Mouse (Mus musculus): ENCODE results near the gene Tlr9.

Gene Tlr9

DNA sequence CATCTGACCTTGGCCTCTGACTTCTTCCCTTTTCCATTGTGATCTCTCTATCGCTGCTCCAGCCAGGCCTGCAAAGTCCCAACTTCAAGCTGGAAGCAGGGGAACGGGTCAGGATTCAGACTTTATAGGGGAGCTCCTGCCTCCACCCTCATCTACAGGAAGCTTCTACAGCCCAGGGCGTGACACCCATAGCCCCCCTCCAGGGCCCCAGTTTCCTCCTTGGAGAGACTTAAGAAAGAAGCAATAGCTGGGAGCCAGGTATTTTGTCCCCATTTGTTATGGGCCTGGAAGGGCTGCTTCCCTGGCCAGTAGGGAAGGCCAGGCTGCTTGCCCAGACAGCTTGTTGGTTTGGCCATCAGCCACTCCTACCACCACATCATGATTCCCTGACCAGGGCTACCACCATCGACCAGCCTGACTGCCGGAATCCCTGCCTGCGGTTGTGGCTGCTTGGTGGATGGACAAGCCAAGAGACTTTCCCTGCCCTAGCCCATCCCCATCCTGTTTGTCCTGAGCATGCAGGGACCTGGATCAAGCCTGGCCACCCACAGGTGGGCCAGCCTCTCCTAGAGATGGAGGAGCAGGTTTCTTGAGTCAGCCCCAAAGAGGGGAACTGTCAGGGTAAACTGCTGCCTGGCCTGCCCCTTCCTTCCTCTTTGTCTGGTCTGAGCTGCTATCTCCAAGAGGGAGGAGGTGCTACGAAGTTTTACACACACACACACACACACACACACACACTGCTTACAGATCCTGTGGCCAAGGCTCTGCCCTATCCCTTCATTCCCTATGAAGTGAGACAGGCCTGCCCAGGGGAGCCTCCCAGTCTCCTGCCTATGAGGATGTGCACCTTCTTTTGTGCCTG, 18.2 kb upstream of the Tlr9 start:
- no peak for DNase-seq (ENCODE audit: low spot score)

DNA sequence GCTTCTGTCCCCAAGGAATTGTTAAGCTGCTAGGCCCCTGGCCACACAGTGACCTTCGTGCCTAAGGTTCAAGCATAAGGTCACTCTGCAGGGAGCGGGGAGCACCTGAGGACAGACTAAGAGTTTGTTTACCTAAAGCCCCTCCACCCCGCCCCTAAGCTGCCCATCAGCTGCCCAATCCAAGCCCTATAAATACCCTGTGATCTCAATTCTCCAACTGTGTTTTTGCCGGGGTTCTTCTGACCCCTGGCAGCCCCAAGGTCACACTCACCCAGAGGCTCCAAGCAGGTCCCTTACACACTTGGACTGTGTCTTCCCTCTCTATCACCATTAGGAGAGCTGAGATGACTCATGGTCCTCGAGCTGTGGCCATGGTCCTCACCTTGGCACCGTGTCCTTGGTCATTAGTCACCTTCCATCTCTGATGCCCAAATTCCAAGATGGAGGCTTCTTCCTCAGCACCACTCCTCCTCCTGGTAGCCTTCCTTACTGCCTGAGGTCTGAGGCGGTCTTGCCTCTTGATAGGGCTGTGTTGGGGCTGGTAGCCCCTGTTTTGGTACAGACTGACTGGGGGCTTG, 16.6 kb upstream of the Tlr9 start:
- DNase-seq (ENCODE audit: low spot score) = no peak

DNA sequence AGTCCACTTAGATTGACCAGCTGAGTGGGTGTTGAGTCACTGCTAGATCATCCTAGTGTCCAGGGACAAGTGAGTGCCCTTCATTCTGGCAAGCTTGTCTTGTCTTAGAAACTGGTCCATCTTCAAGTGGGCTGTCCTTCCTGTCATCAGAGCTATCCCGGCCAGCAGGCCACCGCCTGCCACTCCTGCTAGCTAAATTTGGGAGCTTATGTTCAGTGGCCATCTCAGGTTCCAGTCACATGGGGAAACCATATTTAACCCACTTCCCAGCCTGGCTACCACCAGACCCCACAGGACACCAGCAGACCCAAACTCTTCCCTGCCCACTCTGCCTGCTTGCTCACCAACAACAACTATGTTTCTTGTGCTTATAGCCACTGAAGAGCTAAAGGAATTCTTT, 15.9 kb upstream of the Tlr9 start:
- no peak for DNase-seq (ENCODE audit: low spot score)

DNA sequence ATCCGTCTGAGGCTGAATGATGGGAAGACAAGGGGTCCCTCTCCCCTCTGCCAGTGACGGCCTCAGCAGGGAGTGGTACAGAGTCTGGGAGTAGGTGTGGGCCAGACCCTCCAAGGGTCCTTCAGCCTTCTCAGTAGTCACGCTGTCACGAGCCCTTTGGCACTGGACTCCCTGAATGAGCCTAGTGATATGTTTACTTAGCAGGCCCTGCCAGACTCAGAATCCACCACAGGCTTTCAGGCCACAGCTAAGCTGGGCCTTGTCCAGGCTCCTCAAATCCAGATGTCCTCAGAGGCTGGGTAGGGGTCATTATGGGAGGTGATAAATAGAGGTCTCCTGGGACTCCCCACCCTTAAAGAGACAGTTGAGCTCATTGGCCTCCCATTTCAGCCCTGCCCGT, 14.2 kb upstream of the Tlr9 start:
- DNase-seq (ENCODE audit: low spot score) = no peak

DNA sequence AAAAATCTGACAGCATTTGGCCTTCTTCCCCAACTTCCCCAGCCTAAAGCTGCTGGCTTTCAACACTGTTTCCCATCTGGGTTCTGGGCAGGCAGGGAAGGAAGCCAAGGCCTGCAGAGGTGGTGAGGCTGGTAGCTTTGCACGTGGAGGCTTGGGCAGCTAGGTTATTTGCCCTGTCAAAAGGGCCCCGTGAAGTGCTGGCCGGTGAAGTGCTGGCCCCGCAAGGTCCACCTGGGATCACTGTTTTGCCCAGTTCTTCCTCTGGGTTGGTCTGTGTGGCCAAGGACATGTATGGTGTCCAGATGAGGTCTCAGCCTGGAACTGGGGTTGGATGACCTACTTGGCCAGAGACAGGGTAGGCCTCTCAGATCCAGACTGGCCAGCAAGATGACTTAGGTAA, 12.4 kb upstream of the Tlr9 start:
- DNase-seq (ENCODE audit: low spot score) = no peak

DNA sequence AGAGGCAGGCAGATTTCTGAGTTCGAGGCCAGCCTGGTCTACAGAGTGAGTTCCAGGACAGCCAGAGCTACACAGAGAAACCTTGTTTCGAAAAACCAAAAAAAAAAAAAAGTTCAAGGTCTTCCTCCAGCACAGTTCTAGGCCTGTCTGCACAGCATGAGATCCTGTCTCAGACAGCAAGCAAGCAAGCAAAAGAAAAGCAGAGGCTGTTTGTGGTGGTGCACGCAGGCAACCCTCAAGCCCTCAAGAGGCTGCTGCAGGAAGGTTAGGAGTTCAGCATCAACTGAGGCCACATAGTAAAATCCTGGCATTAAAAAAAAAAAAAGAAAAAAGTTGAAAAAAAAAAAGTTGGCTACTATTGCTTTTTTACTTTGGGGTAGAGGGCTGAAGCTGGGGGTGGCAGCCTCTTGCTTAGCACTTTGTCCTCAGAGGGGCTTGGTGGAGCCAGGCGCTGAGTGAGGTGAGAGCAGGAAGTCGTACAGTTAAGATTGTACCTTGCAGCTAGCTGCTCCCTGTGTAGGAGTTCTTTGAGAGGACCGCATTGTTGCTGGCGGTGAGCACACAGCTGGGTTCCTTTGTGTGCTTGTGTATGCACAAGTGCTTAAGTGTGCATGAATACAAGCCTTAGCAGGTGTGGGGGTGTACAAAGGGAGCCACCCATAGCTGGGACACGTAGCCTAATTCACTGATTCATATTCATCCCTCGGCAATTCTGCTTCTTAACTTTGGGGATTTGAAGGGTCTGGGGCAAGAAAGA, 11.4 kb upstream of the Tlr9 start:
- no peak for DNase-seq (ENCODE audit: low spot score)

DNA sequence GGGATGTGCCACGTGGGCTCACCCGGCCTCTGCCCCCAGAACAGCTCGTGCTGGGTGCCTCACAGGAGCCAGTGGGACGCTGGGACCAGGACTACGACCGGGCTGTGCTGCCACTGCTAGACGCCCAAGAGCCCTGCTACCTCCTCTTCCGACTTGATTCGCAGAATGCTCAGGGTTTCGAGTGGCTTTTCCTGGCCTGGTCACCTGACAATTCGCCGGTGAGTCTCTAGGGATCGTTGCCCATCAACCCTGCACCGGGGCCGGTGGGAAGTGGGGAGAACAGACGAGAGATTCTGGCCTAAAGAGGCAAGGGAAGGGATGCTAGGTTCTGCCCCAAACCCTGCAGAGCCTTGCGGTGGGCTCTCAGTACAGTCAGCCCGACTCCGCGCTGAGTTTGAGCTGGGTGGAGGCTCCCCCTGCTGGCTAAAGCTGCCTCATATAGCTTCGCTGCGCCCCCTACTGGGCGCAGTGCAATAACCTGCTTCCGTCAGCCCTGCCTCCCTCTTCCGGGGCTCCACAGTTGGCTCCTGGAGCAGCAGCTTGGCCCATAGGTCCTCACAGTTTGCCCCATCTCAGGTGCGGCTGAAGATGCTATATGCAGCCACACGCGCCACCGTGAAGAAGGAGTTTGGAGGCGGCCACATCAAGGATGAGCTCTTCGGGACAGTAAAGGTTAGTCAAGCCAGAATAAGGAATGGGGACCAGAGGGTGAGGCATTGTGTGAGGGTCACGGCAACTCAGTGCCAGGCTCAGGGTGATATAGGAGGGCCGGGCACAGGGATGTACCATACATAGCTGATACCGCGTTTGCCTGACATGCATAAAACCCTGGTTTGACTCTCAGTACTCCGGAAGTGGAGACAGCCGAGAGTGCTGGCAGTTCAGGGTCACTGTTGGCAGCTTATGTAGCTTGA, 10.5 kb upstream of the Tlr9 start:
- DNase-seq (ENCODE audit: low spot score) = no peak

DNA sequence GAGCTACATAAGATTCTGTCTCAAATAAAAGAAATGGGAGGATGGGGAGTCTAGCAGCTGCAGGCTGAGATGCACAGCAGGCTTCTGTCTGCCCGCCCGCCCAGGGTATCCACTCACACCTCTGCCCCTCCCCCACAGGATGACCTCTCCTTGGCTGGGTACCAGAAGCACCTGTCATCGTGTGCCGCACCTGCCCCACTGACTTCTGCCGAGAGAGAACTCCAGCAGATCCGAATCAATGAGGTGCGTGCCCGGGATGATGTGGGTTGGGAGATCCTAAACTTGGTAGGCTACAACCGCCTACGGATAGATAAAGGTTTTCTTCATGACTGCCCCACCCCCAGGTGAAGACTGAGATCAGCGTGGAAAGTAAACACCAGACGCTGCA, 9.8 kb upstream of the Tlr9 start:
- no peak for DNase-seq (ENCODE audit: low spot score)

DNA sequence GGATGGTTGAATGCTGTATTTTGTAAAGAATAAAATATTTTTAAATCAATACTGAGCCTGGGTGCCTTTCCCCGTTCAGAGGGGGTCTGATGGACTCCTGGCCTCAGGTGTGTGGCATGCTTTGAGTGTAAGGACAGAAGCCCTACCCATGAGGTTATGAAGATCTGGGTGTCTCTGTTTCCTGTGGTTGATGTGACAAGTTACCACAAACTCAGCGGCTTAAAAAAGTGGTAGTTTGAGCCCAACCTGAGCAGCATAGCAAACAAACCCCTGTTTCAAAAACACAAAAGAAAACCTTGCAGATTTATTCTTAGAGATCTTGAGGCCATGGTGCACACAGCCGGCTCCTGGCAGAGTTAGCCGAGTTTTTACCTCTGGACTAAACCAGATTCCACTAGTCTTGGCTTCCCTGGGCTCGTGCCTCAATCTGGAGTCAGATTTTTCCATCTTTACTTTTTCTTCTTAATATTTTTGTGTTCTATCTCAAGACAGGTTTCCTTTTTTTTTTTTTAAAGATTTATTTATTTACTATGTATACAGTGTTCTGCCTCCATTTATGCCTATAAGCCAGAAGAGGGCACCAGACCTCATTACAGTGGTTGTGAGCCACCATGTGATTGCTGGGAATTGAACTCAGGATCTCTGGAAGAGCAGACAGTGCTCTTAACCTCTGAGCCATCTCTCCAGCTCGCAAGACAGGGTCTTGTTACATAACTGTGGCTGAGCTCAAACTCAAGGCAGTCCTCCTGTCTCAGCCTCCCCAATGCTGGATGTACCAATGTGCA, 6.9 kb upstream of the Tlr9 start:
- no peak for DNase-seq (ENCODE audit: low spot score)

DNA sequence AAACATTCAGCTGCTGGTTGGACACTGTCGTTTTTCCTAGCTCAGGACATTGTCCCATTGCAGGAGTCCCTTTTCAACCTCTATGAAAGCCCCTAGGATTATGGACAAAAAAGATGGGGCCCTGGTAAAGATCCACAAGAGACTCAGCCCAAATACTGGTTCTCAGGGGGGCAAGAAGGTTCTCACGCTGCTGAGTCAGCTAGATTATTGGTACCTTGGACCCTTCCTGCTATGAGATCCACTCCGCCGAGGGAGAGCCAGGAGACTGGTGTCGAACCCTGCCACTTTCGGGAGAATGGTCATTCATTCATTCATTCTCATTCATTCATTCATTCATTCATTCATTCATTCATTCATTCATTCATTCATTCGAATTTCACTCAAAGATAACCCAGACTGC, 5.4 kb upstream of the Tlr9 start:
- DNase-seq (ENCODE audit: low spot score) = no peak

DNA sequence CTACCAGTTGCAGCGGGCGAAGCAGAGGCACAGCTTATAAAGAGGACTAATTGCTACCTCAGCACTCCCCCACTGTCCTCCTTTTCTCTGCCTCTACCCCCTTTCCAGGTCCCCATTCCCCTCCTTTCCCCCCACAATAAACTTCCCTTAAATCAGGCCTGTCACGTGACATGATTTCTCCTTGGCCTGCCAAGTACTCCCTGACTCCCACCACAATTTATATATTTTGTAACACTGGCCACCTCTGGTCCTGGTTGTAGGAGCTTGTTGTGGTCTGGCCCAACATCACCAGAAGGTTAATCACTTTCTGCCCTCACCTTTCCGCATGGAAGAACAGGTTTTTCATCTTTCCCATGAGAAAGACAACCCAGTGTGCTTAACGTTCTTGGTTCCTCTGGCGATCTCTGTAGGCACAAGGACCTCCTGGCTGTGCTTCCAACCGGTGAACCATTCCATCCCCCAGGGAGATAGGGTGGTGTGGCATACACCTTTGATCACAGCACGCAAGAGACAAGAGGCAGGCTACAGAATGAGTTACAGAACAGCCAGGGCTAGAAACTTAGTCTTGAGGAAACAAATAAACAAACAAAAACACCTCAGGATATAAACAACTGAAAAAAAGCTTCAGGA, 1.4 kb upstream of the Tlr9 start:
- DNase-seq (ENCODE audit: low spot score) = no peak

DNA sequence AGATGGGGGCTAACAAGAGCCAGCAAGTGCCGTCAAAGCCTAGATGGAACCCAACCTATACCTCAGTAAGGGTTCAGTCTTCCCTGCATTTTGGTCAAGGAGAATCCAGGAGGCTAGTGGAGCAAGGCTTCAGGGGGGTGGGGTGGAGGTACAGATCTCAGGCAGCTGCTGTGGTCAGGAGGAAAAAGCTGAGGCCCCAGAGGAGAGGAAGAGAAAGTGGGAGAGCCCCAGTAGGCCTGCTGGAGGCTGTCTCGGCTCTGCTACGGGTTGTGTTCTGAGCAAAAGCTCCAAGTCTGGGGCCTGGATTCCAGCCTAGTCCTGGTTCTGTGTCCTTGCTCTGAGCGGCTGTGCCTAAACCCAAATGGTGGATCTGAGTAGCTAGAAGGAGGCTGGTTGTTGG, 596 bp downstream of the Tlr9 start:
- DNase-seq (ENCODE audit: low spot score) = no peak

DNA sequence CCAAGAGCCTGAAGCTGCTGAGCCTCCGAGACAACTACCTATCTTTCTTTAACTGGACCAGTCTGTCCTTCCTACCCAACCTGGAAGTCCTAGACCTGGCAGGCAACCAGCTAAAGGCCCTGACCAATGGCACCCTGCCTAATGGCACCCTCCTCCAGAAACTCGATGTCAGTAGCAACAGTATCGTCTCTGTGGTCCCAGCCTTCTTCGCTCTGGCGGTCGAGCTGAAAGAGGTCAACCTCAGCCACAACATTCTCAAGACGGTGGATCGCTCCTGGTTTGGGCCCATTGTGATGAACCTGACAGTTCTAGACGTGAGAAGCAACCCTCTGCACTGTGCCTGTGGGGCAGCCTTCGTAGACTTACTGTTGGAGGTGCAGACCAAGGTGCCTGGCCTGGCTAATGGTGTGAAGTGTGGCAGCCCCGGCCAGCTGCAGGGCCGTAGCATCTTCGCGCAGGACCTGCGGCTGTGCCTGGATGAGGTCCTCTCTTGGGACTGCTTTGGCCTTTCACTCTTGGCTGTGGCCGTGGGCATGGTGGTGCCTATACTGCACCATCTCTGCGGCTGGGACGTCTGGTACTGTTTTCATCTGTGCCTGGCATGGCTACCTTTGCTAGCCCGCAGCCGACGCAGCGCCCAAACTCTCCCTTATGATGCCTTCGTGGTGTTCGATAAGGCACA, 3.2 kb downstream of the Tlr9 start:
- no peak for DNase-seq (ENCODE audit: low spot score)

DNA sequence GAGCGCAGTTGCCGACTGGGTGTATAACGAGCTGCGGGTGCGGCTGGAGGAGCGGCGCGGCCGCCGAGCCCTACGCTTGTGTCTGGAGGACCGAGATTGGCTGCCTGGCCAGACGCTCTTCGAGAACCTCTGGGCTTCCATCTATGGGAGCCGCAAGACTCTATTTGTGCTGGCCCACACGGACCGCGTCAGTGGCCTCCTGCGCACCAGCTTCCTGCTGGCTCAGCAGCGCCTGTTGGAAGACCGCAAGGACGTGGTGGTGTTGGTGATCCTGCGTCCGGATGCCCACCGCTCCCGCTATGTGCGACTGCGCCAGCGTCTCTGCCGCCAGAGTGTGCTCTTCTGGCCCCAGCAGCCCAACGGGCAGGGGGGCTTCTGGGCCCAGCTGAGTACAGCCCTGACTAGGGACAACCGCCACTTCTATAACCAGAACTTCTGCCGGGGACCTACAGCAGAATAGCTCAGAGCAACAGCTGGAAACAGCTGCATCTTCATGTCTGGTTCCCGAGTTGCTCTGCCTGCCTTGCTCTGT, 3.8 kb downstream of the Tlr9 start:
- no peak for DNase-seq (ENCODE audit: low spot score)

DNA sequence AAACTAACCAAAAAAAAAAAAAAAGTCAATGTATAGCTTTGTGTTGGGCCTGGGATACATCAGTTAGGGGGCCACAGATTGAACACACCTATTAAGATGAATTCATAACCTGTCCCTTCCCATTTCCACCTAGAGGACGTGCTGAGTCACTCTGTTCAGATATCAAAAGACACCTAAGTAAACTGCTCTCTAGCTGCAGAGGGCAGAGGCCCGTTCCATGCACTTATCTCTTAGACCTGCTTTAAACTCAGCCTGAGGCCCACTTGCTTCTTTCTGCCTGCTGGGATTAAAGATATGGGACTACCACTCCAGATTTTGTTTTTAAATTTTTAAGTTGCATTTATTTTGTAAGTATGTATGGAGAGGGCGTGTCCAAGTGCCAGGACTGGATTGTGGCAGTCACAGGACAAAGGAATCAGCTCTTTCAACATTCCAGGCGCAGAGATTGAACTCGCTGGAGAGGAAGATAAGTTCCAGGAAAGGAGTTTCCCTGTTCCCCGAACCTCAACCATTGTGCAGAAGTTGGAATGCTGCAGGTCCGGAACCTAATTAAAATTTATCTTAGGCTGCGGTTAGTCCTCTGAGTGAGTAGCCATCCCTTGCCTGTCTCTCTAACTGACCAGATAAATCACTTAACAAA, 5.5 kb downstream of the Tlr9 start:
- no peak for DNase-seq (ENCODE audit: low spot score)

DNA sequence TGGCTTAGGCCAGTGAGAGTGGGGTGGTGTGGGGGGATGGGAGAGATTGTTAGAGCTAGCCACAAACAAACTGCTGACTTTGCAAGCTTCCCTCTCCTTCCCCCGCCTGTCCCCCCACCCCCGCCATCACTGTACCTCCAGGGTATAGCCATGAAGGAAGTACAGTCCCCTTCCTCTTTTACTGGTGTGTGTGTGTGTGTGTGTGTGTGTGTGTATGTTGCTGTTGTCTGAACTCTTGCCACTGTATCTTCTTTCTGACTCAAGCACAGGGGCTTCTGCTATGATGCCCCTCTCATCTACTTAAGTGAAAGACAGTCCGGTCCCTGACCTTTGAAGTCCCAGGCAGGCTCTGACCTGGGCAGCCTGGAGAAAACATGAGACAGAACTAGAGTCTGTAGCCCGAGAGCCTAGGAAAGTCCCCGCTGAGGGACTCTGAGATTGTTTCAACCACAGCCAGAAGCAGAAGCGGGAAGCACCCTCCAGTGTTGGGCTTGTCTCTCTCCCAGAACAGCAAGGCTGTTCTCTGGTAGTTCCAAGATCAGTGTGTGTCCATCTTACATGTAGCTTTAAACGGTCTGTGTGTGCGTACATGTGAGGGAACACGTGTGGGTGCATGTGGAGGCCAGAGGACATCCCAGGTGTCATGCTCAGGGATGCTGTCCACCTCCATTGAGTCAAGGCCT, 7.8 kb downstream of the Tlr9 start:
- no peak for DNase-seq (ENCODE audit: low spot score)

DNA sequence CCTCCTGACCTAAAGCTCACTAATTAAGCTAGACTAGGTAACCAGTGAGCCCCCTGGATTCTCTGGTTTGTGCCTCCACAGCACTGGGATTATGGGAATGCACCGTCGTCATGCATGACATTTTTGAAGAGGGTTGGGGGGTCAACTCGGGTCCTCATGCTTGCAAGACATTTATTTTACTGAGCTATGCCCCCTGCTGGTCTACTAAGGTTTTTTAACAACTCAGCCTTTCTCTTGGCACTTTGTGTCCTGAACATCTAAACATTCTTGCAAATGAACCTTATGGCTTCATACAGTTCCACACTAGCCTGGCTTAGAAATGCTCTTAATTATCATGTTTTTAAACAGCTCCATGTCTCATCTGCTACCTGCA, 8.3 kb downstream of the Tlr9 start:
- no peak for DNase-seq (ENCODE audit: low spot score)

DNA sequence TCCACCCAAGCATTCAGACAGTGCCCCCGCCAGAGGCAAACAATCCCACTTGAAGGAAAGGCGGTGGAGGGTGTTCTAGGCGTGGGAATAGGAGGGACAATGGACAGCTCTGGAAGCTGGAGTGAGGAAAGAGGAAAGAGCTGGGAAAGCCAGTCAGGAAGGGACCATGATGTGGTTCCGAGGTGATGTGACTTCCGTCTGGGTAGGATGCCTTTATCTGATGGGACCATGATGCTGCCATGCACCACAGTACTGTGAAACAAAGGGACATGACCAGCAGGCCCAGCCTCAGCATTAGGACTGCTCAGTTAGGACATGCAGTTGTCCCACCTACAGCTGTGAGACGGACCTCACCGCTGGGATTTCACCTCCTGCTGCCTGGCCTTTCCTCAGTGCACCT, 8.8 kb downstream of the Tlr9 start:
- DNase-seq (ENCODE audit: low spot score) = no peak

DNA sequence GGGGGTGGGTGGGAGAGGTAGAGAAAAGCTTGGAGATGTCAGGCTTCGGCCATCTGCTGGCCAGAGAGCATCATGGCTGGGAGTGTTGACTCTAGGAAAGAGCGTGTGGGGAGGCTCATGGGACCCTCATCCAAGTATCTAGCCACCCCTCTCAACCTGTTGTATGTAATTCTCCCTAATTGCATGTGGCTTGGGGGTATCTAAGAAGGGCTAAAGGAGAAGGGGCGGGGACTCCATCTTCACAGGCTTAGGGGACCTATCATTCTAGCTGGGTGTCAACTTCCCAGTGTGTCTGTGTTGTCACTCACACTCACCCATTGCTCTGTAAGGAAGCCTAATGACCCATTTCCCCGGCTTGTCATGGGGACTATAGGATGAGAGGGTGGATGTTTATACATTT, 9.4 kb downstream of the Tlr9 start:
- DNase-seq (ENCODE audit: low spot score) = no peak

Measured in layer of hippocampus, adult 9-10 months (tissue).